Mouse (Mus musculus): ENCODE results near the gene Trim62. TPM values are rescaled to one million over a fixed set of nuclear protein-coding genes. Genes with fewer than 3 reads are reported as not detected.

The Trim62 gene
- polyA plus RNA-seq, 1 experiment from 2014 or later: 11.4 TPM

GRCm38 (mm10) chr4:128910276-128911063 lies 27.1 kb downstream of the Trim62 start:
- ATAC-seq (ENCODE audit: insufficient number of reproducible peaks, insufficient read depth, low FRiP score, low TSS enrichment, low read depth): no peak
- Histone ChIP-seq H3K9ac (replicated peaks) (no peak overlapping the region), H3K4me3 (replicated peaks) (no peak overlapping the region), H3K36me3 (peaks cover 24% of the 10 kb centered on the region), H3K4me1 (replicated peaks) (peaks cover 22% of the 10 kb centered on the region), H3K4me2 (no peak overlapping the region), H3K27me3 (no peaks in the 10 kb centered on the region), H3K27ac (no peak overlapping the region), H3K9me3 (no peaks in the 10 kb centered on the region)
- 77% methylated on average over 8 of the region's 8 CpGs for WGBS

- Histone ChIP-seq H3K36me3 (peaks cover 24% of the 10 kb centered on the region), H3K4me3 (replicated peaks) (no peak overlapping the region), H3K27ac (no peak overlapping the region), H3K27me3 (no peaks in the 10 kb centered on the region), H3K4me1 (replicated peaks) (peaks cover 6% of the 10 kb centered on the region; the same call in 1 of the 2 replicates), H3K9ac (replicated peaks) (no peak overlapping the region), H3K4me2 (no peak overlapping the region), H3K9me3 (no peaks in the 10 kb centered on the region)
- ATAC-seq (ENCODE audit: insufficient number of reproducible peaks, insufficient read depth, low FRiP score, low TSS enrichment, low read depth): no peak
- WGBS: 86% methylated on average over 10 of the region's 10 CpGs
Measured at GRCm38 (mm10) chr4:128912085-128912484, 28.7 kb downstream of the Trim62 start.

GRCm38 (mm10) chr4:128913794-128914193 lies 30.4 kb downstream of the Trim62 start:
- H3K4me1 ChIP-seq (replicated peaks): peaks cover 7% of the 10 kb centered on the region; the same call in 1 of the 2 replicates
- WGBS: 19% methylated on average over 4 of the region's 4 CpGs

DNA sequence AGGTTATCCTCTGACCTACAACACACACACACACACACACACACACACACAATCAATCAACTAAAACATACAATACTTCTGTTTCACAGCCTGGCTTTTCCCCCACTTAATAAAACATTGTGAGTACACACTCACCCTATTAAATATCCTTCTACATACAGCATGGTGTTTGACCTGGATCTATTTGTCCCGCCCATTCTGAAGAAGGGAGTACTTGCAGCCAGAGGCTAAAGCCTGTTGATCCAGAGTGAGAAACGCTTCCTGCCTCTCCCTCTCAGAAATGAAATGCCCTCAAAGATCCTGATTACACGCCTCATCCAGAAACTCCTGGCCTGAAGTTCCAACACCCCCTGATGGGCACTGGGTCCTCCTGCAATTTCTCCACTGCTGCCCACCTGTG lies 33.7 kb downstream of the Trim62 start:
- Histone ChIP-seq H3K36me3 (no peaks in the 10 kb centered on the region), H3K4me1 (replicated peaks) (peaks cover 7% of the 10 kb centered on the region; the same call in 1 of the 2 replicates), H3K9me3 (no peaks in the 10 kb centered on the region), H3K27me3 (peaks cover 6% of the 10 kb centered on the region; the same call in 1 of the 2 replicates), H3K4me3 (replicated peaks) (no peak overlapping the region), H3K9ac (replicated peaks) (no peak overlapping the region), H3K27ac (no peak overlapping the region), H3K4me2 (no peak overlapping the region)
- 68% methylated on average over 3 of the region's 3 CpGs for WGBS
- ATAC-seq (ENCODE audit: insufficient number of reproducible peaks, insufficient read depth, low FRiP score, low TSS enrichment, low read depth): no peak

More at GRCm38 (mm10) chr4:128913794-128914193, 30.4 kb downstream of the Trim62 start:
- H3K4me2 ChIP-seq: no peak overlapping the region
- H3K27me3 ChIP-seq: no peaks in the 10 kb centered on the region
- H3K27ac ChIP-seq: no peak overlapping the region
- ATAC-seq (ENCODE audit: insufficient number of reproducible peaks, insufficient read depth, low FRiP score, low TSS enrichment, low read depth): no peak
- no peak overlapping the region for H3K4me3 ChIP-seq (replicated peaks)
- peaks cover 24% of the 10 kb centered on the region for H3K36me3 ChIP-seq
- no peaks in the 10 kb centered on the region for H3K9me3 ChIP-seq
- no peak overlapping the region for H3K9ac ChIP-seq (replicated peaks)

DNA sequence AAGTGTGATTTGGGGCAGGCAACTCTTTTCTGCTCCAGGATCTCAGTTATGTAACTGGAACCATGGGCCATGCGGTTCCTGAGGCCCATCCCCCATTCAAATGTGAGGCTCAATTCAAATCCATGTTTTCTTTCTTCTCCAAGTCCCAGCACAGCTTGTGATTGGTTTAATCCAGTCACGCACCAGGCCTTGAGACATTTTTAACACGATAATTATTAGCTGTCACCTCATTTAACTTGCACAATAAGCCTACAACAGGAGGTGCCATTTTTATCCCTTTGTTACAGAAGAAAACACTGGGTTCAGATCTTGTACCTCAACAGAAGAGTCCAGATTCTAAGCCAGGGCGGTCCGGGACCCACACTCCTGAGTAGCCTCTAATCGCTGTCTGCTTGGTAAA lies 34.4 kb downstream of the Trim62 start:
- Histone ChIP-seq H3K4me1 (replicated peaks) (peaks cover 7% of the 10 kb centered on the region; the same call in 1 of the 2 replicates), H3K27me3 (peaks cover 6% of the 10 kb centered on the region; the same call in 1 of the 2 replicates), H3K9ac (replicated peaks) (no peak overlapping the region), H3K27ac (no peak overlapping the region), H3K4me2 (no peak overlapping the region), H3K36me3 (no peaks in the 10 kb centered on the region), H3K4me3 (replicated peaks) (no peak overlapping the region), H3K9me3 (no peaks in the 10 kb centered on the region)
- WGBS: 84% methylated on average over 6 of the region's 6 CpGs
- ATAC-seq (ENCODE audit: insufficient number of reproducible peaks, insufficient read depth, low FRiP score, low TSS enrichment, low read depth): no peak

DNA sequence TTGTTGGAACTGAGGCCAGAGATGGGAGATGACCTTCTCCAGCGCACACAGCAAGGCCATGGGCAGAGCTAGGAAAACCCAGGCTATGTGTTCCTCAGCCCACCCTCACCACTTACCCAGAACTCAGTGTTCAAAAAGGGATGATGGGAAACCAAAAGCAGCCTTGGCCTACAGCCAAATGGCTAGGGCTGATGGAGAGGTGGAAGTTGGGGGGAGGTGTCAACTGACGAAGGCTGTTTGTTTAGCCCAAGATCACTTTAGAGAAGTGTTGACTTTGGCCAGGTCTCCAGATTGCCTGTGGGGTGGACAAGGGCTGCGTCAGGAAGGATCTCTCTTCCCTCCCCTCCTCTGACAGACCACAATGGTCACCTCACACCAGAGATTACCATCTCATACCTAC lies 34.8 kb downstream of the Trim62 start:
- ATAC-seq (ENCODE audit: insufficient number of reproducible peaks, insufficient read depth, low FRiP score, low TSS enrichment, low read depth): no peak
- peaks cover 6% of the 10 kb centered on the region; the same call in 1 of the 2 replicates for H3K27me3 ChIP-seq
- no peaks in the 10 kb centered on the region for H3K36me3 ChIP-seq
- H3K9me3 ChIP-seq: no peaks in the 10 kb centered on the region
- 44% methylated on average over 3 of the region's 3 CpGs for WGBS
- no peak overlapping the region for H3K4me3 ChIP-seq (replicated peaks)
- no peak overlapping the region for H3K27ac ChIP-seq
- peaks cover 7% of the 10 kb centered on the region; the same call in 1 of the 2 replicates for H3K4me1 ChIP-seq (replicated peaks)
- H3K9ac ChIP-seq (replicated peaks): no peak overlapping the region
- H3K4me2 ChIP-seq: no peak overlapping the region

GRCm38 (mm10) chr4:128919106-128919505 lies 35.7 kb downstream of the Trim62 start:
- Histone ChIP-seq H3K9ac (replicated peaks) (no peak overlapping the region), H3K4me2 (no peak overlapping the region), H3K4me1 (replicated peaks) (peaks cover 7% of the 10 kb centered on the region; the same call in 1 of the 2 replicates), H3K36me3 (no peaks in the 10 kb centered on the region), H3K27me3 (peaks cover 6% of the 10 kb centered on the region; the same call in 1 of the 2 replicates), H3K27ac (no peak overlapping the region), H3K9me3 (no peaks in the 10 kb centered on the region), H3K4me3 (replicated peaks) (no peak overlapping the region)
- ATAC-seq (ENCODE audit: insufficient number of reproducible peaks, insufficient read depth, low FRiP score, low TSS enrichment, low read depth): no peak
- 21% methylated on average over 10 of the region's 10 CpGs for WGBS

DNA sequence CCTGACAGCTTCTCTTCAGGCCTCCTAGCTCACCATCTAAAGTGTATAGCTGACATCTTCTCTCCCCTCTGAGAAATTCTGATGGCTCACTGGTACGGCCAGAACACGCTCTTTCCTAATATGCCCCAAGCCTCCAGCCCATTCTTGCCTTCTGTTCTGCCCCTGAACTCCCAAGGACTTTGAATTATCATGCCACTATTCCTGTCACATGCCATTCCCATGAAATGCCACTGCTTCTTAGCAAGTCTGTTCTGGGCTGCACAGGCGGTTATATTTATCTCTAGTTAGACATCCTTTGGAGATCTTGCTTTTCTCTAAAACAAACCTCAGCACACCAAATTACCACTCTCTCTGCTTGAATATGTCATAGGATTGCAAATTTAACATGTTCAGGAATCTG lies 40.2 kb downstream of the Trim62 start:
- no peaks in the 10 kb centered on the region for H3K9me3 ChIP-seq
- H3K4me1 ChIP-seq (replicated peaks): peaks cover 8% of the 10 kb centered on the region; the same call in 1 of the 2 replicates
- H3K9ac ChIP-seq (replicated peaks): no peak overlapping the region
- no peak overlapping the region for H3K27ac ChIP-seq
- 93% methylated on average over 3 of the region's 3 CpGs for WGBS
- no peak for ATAC-seq (ENCODE audit: insufficient number of reproducible peaks, insufficient read depth, low FRiP score, low TSS enrichment, low read depth)
- H3K27me3 ChIP-seq: peaks cover 12% of the 10 kb centered on the region
- H3K36me3 ChIP-seq: no peaks in the 10 kb centered on the region
- no peak overlapping the region for H3K4me2 ChIP-seq
- H3K4me3 ChIP-seq (replicated peaks): no peak overlapping the region

- Histone ChIP-seq H3K4me2 (peak overlapping the region; percentile 82), H3K36me3 (no peaks in the 10 kb centered on the region), H3K27me3 (peaks cover 12% of the 10 kb centered on the region), H3K4me3 (replicated peaks) (peak overlapping the region; percentile 40), H3K9me3 (no peaks in the 10 kb centered on the region), H3K27ac (no peak overlapping the region), H3K9ac (replicated peaks) (peak overlapping the region; percentile 60), H3K4me1 (replicated peaks) (peaks cover 8% of the 10 kb centered on the region; the same call in 1 of the 2 replicates)
- ATAC-seq (ENCODE audit: insufficient number of reproducible peaks, insufficient read depth, low FRiP score, low TSS enrichment, low read depth): peak; percentile 66
- 15% methylated on average over 36 of the region's 36 CpGs for WGBS
Measured at GRCm38 (mm10) chr4:128924841-128925606, 41.6 kb downstream of the Trim62 start.

GRCm38 (mm10) chr4:128932783-128933182 lies 49.4 kb downstream of the Trim62 start:
- WGBS: 62% methylated on average over 7 of the region's 7 CpGs
- Histone ChIP-seq H3K4me3 (replicated peaks) (no peak overlapping the region), H3K4me1 (replicated peaks) (no peaks in the 10 kb centered on the region), H3K27me3 (no peaks in the 10 kb centered on the region), H3K36me3 (no peaks in the 10 kb centered on the region), H3K27ac (no peak overlapping the region), H3K4me2 (no peak overlapping the region), H3K9ac (replicated peaks) (no peak overlapping the region), H3K9me3 (no peaks in the 10 kb centered on the region)
- no peak for ATAC-seq (ENCODE audit: insufficient number of reproducible peaks, insufficient read depth, low FRiP score, low TSS enrichment, low read depth)

GRCm38 (mm10) chr4:128935595-128935994 lies 52.2 kb downstream of the Trim62 start:
- H3K9ac ChIP-seq (replicated peaks): no peak overlapping the region
- no peaks in the 10 kb centered on the region for H3K9me3 ChIP-seq
- no peaks in the 10 kb centered on the region for H3K4me1 ChIP-seq (replicated peaks)
- ATAC-seq (ENCODE audit: insufficient number of reproducible peaks, insufficient read depth, low FRiP score, low TSS enrichment, low read depth): no peak
- H3K36me3 ChIP-seq: no peaks in the 10 kb centered on the region
- no peak overlapping the region for H3K4me2 ChIP-seq
- H3K27ac ChIP-seq: no peak overlapping the region
- H3K27me3 ChIP-seq: no peaks in the 10 kb centered on the region
- H3K4me3 ChIP-seq (replicated peaks): no peak overlapping the region
- WGBS: 62% methylated on average over 5 of the region's 5 CpGs
